Mouse (Mus musculus) embryonic fibroblast, embryonic 13.5 days (primary cell): ENCODE measurements around the gene Myzap.

Experiments
- CTCF ChIP-seq: IDR thresholded peaks from 2 replicates; pipeline ENCODE4 v1.5.1; 2011; ENCODE audit warnings: mild to moderate bottlenecking, control low read depth, low read length, moderate library complexity, borderline replicate concordance; ENCODE audit not compliant: insufficient read depth
- POLR2A ChIP-seq: IDR thresholded peaks from 2 replicates; pipeline ENCODE4 v1.6.1; 2011; ENCODE audit warnings: low read depth, mild to moderate bottlenecking, control low read depth, low read length, moderate library complexity

- TF ChIP-seq POLR2A (no peak), CTCF (no peak)
Observed at GRCm38 (mm10) chr9:71476601-71477000, 115.6 kb downstream of the Myzap start.
